Mouse (Mus musculus): ENCODE results near the gene Pnpo.
A peak's percentile ranks its signal among the peaks of the same experiment; 100 is the strongest.

DNA sequence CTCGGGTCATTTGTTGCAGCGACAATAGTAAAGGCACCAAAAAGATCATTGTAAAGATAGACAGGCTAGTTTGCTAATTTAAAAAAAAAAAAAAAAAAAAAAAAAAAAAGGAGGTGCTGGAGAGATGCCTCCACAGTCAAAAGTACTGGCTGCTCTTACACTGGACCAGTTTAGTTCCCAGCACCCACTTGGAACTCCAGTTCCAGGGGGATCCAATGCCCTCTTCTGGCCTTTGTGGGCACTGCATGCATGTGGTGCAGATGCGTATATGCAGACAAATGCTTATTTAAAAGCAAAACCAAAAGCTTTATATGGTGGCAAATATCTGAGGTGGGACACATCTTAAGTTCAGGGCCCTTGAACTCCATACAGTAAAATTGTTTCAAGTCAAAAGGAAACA, 7.0 kb upstream of the Pnpo start:
- peak; percentile 83 for TF ChIP-seq CTCF (conservative IDR thresholded peaks at IDR 0.05; ENCODE audit: low read length)
- no peak for TF ChIP-seq NANOG (IDR thresholded peaks at IDR 0.05; ENCODE audit: borderline replicate concordance, low read length)

Data from E14TG2a.4 (cell line).